Mouse (Mus musculus): Measurements from ENCODE around the gene Gata2. TPM values are rescaled to one million over a fixed set of nuclear protein-coding genes. Genes with fewer than 3 reads are reported as not detected.
A peak's percentile ranks its signal among the peaks of the same experiment; 100 is the strongest.

The Gata2 gene
- polyA plus RNA-seq, 1 experiment from 2014 or later = 9.0 TPM

- 6% methylated on average over 5 of the region's 5 CpGs for WGBS
- peaks cover 6% of the 10 kb centered on the region for H3K4me1 ChIP-seq
- no peak overlapping the region for H3K9ac ChIP-seq
- H3K9me3 ChIP-seq = no peaks in the 10 kb centered on the region
- no peak overlapping the region for H3K27ac ChIP-seq
- H3K27me3 ChIP-seq (replicated peaks) = peaks cover 11% of the 10 kb centered on the region; the same call in 1 of the 2 replicates
- no peaks in the 10 kb centered on the region for H3K36me3 ChIP-seq
- no peak overlapping the region for H3K4me2 ChIP-seq (replicated peaks)
- no peak overlapping the region for H3K4me3 ChIP-seq
- ATAC-seq (ENCODE audit: low FRiP score, low read depth) = peak; percentile 57; the same call in 1 of the 2 replicates
Observed at GRCm38 (mm10) chr6:88226570-88226994, 32.9 kb downstream of the Gata2 start.

GRCm38 (mm10) chr6:88227537-88227936 lies 33.8 kb downstream of the Gata2 start:
- Histone ChIP-seq H3K27me3 (replicated peaks) (peaks cover 11% of the 10 kb centered on the region; the same call in 1 of the 2 replicates), H3K27ac (no peak overlapping the region), H3K9ac (no peak overlapping the region), H3K4me1 (peaks cover 6% of the 10 kb centered on the region), H3K4me3 (no peak overlapping the region), H3K36me3 (no peaks in the 10 kb centered on the region), H3K4me2 (replicated peaks) (no peak overlapping the region), H3K9me3 (no peaks in the 10 kb centered on the region)
- no peak for ATAC-seq (ENCODE audit: low FRiP score, low read depth)
- 40% methylated on average over 7 of the region's 7 CpGs for WGBS

- H3K9ac ChIP-seq = no peak overlapping the region
- 88% methylated on average over 12 of the region's 12 CpGs for WGBS
- no peaks in the 10 kb centered on the region for H3K9me3 ChIP-seq
- H3K4me3 ChIP-seq = no peak overlapping the region
- H3K4me2 ChIP-seq (replicated peaks) = no peak overlapping the region
- peaks cover 6% of the 10 kb centered on the region for H3K4me1 ChIP-seq
- no peak for ATAC-seq (ENCODE audit: low FRiP score, low read depth)
- H3K27ac ChIP-seq = no peak overlapping the region
- peaks cover 20% of the 10 kb centered on the region for H3K27me3 ChIP-seq (replicated peaks)
- H3K36me3 ChIP-seq = no peaks in the 10 kb centered on the region
Observed at GRCm38 (mm10) chr6:88229221-88229620, 35.5 kb downstream of the Gata2 start.

- Histone ChIP-seq H3K4me2 (replicated peaks) (no peak overlapping the region), H3K27ac (no peak overlapping the region), H3K4me3 (no peak overlapping the region), H3K4me1 (peaks cover 13% of the 10 kb centered on the region), H3K9me3 (no peaks in the 10 kb centered on the region), H3K9ac (no peak overlapping the region), H3K27me3 (replicated peaks) (peaks cover 34% of the 10 kb centered on the region), H3K36me3 (no peaks in the 10 kb centered on the region)
- ATAC-seq (ENCODE audit: low FRiP score, low read depth) = no peak
- WGBS = 84% methylated on average over 7 of the region's 7 CpGs
Observed at GRCm38 (mm10) chr6:88231821-88232220, 38.1 kb downstream of the Gata2 start.

GRCm38 (mm10) chr6:88232221-88232620 lies 38.5 kb downstream of the Gata2 start:
- Histone ChIP-seq H3K4me1 (peaks cover 12% of the 10 kb centered on the region), H3K4me2 (replicated peaks) (no peak overlapping the region), H3K27ac (no peak overlapping the region), H3K27me3 (replicated peaks) (peaks cover 37% of the 10 kb centered on the region), H3K36me3 (no peaks in the 10 kb centered on the region), H3K9me3 (no peaks in the 10 kb centered on the region), H3K4me3 (no peak overlapping the region), H3K9ac (no peak overlapping the region)
- 51% methylated on average over 6 of the region's 6 CpGs for WGBS
- no peak for ATAC-seq (ENCODE audit: low FRiP score, low read depth)

- Histone ChIP-seq H3K4me3 (no peak overlapping the region), H3K4me1 (peaks cover 12% of the 10 kb centered on the region), H3K9me3 (no peaks in the 10 kb centered on the region), H3K27ac (no peak overlapping the region), H3K27me3 (replicated peaks) (peaks cover 48% of the 10 kb centered on the region), H3K36me3 (no peaks in the 10 kb centered on the region), H3K4me2 (replicated peaks) (no peak overlapping the region), H3K9ac (no peak overlapping the region)
- WGBS = 78% methylated on average over 8 of the region's 8 CpGs
- ATAC-seq (ENCODE audit: low FRiP score, low read depth) = no peak
Observed at GRCm38 (mm10) chr6:88233996-88234395, 40.3 kb downstream of the Gata2 start.

GRCm38 (mm10) chr6:88235461-88235860 lies 41.8 kb downstream of the Gata2 start:
- WGBS = 19% methylated on average over 8 of the region's 8 CpGs
- peak overlapping the region; percentile 55 for H3K4me2 ChIP-seq (replicated peaks)
- H3K27ac ChIP-seq = no peak overlapping the region
- H3K4me1 ChIP-seq = peaks cover 12% of the 10 kb centered on the region
- H3K9ac ChIP-seq = no peak overlapping the region
- no peaks in the 10 kb centered on the region for H3K36me3 ChIP-seq
- no peak for ATAC-seq (ENCODE audit: low FRiP score, low read depth)
- no peaks in the 10 kb centered on the region for H3K9me3 ChIP-seq
- no peak overlapping the region for H3K4me3 ChIP-seq
- peaks cover 49% of the 10 kb centered on the region for H3K27me3 ChIP-seq (replicated peaks)

GRCm38 (mm10) chr6:88235983-88236382 lies 42.3 kb downstream of the Gata2 start:
- 2% methylated on average over 17 of the region's 17 CpGs for WGBS
- Histone ChIP-seq H3K36me3 (no peaks in the 10 kb centered on the region), H3K4me1 (peaks cover 12% of the 10 kb centered on the region), H3K4me3 (0 out of 2 replicates have a peak overlapping the region, but pooled peaks have one; percentile 13), H3K4me2 (replicated peaks) (peak overlapping the region; percentile 55), H3K9me3 (no peaks in the 10 kb centered on the region), H3K27me3 (replicated peaks) (peaks cover 54% of the 10 kb centered on the region), H3K27ac (no peak overlapping the region), H3K9ac (peak overlapping the region; percentile 42; the same call in 1 of the 2 replicates)
- ATAC-seq (ENCODE audit: low FRiP score, low read depth) = peak; percentile 83

- no peak overlapping the region for H3K4me3 ChIP-seq
- H3K36me3 ChIP-seq = no peaks in the 10 kb centered on the region
- WGBS = 9% methylated on average over 7 of the region's 7 CpGs
- H3K9me3 ChIP-seq = no peaks in the 10 kb centered on the region
- peak overlapping the region; percentile 55 for H3K4me2 ChIP-seq (replicated peaks)
- H3K27ac ChIP-seq = no peak overlapping the region
- H3K4me1 ChIP-seq = peaks cover 12% of the 10 kb centered on the region
- no peak overlapping the region for H3K9ac ChIP-seq
- peak; percentile 52 for ATAC-seq (ENCODE audit: low FRiP score, low read depth)
- H3K27me3 ChIP-seq (replicated peaks) = peaks cover 59% of the 10 kb centered on the region
Observed at GRCm38 (mm10) chr6:88236513-88236912, 42.8 kb downstream of the Gata2 start.

- H3K4me2 ChIP-seq (replicated peaks) = peak overlapping the region; percentile 20; the same call in 1 of the 2 replicates
- peak; percentile 49 for ATAC-seq (ENCODE audit: low FRiP score, low read depth)
- under 1% methylated on average over 15 of the region's 15 CpGs for WGBS
- H3K27me3 ChIP-seq (replicated peaks) = peaks cover 45% of the 10 kb centered on the region
- no peaks in the 10 kb centered on the region for H3K9me3 ChIP-seq
- H3K4me1 ChIP-seq = no peaks in the 10 kb centered on the region
- H3K4me3 ChIP-seq = no peak overlapping the region
- H3K36me3 ChIP-seq = no peaks in the 10 kb centered on the region
- H3K9ac ChIP-seq = no peak overlapping the region
- H3K27ac ChIP-seq = no peak overlapping the region
Observed at GRCm38 (mm10) chr6:88242604-88243003, 48.9 kb downstream of the Gata2 start.

GRCm38 (mm10) chr6:88249231-88249630 lies 55.5 kb downstream of the Gata2 start:
- no peaks in the 10 kb centered on the region for H3K4me1 ChIP-seq
- H3K27me3 ChIP-seq (replicated peaks) = no peaks in the 10 kb centered on the region
- no peak overlapping the region for H3K4me3 ChIP-seq
- no peak for ATAC-seq (ENCODE audit: low FRiP score, low read depth)
- H3K27ac ChIP-seq = no peak overlapping the region
- no peaks in the 10 kb centered on the region for H3K9me3 ChIP-seq
- H3K36me3 ChIP-seq = no peaks in the 10 kb centered on the region
- no peak overlapping the region for H3K4me2 ChIP-seq (replicated peaks)
- H3K9ac ChIP-seq = no peak overlapping the region
- 92% methylated on average over 1 of the region's 1 CpGs for WGBS

- Histone ChIP-seq H3K27ac (no peak overlapping the region), H3K9me3 (no peaks in the 10 kb centered on the region), H3K4me2 (replicated peaks) (no peak overlapping the region), H3K9ac (no peak overlapping the region), H3K36me3 (no peaks in the 10 kb centered on the region), H3K4me3 (no peak overlapping the region), H3K27me3 (replicated peaks) (no peaks in the 10 kb centered on the region), H3K4me1 (no peaks in the 10 kb centered on the region)
- WGBS = 100% methylated on average over 1 of the region's 1 CpGs
- ATAC-seq (ENCODE audit: low FRiP score, low read depth) = no peak
Observed at GRCm38 (mm10) chr6:88251396-88251795, 57.7 kb downstream of the Gata2 start.

- no peak for ATAC-seq (ENCODE audit: low FRiP score, low read depth)
- 68% methylated on average over 7 of the region's 7 CpGs for WGBS
- Histone ChIP-seq H3K9me3 (no peaks in the 10 kb centered on the region), H3K36me3 (0 out of 2 replicates have a peak, but pooled peaks cover 4% of the 10 kb centered on the region), H3K27ac (no peak overlapping the region), H3K27me3 (replicated peaks) (no peaks in the 10 kb centered on the region), H3K4me3 (no peak overlapping the region), H3K9ac (no peak overlapping the region), H3K4me2 (replicated peaks) (no peak overlapping the region), H3K4me1 (no peaks in the 10 kb centered on the region)
Observed at GRCm38 (mm10) chr6:88251798-88252478, 58.2 kb downstream of the Gata2 start.

All from neural tube, embryonic 12.5 days (tissue).